Mouse (Mus musculus) limb, embryonic 14.5 days (tissue): ENCODE data around the gene Grk5. TPM values are rescaled to one million over a fixed set of nuclear protein-coding genes. Genes with fewer than 3 reads are reported as not detected.

Source experiments
- ATAC-seq: fragments of 200-750 bp; cut with Nextera tagmentation; 2 replicates; pipeline ENCODE4 v1.8.0; 2017; ENCODE audit warnings: low read depth, moderate number of reproducible peaks, moderate TSS enrichment; ENCODE audit not compliant: low FRiP score
- DNase-seq: peaks from one replicate; pipeline ENCODE4 v3.0.0-alpha.2; 2015; ENCODE audit warnings: low spot score
- H3K27ac ChIP-seq: fragments of 300-500 bp; sonication (generic); replicated peaks from 2 replicates; pipeline ENCODE4 v1.5.1; 2014; ENCODE audit warnings: low read depth, mild to moderate bottlenecking, low read length, moderate library complexity, mixed read lengths
- H3K27me3 ChIP-seq: fragments of 300-500 bp; sonication (generic); 2 replicates; pipeline ENCODE4 v1.6.1; 2014; ENCODE audit warnings: low read length, mixed read lengths; ENCODE audit not compliant: control insufficient read depth, insufficient read depth
- H3K36me3 ChIP-seq: fragments of 300-500 bp; sonication (generic); 2 replicates; pipeline ENCODE4 v1.6.1; 2014; ENCODE audit warnings: mild to moderate bottlenecking, low read length, moderate library complexity, mixed read lengths; ENCODE audit not compliant: control insufficient read depth, insufficient read depth
- H3K4me1 ChIP-seq: fragments of 300-500 bp; sonication (generic); 2 replicates; pipeline ENCODE4 v1.6.1; 2014; ENCODE audit warnings: antibody characterized with exemption, low read length, mixed read lengths; ENCODE audit not compliant: control insufficient read depth, insufficient read depth
- H3K4me2 ChIP-seq: fragments of 300-500 bp; sonication (generic); replicated peaks from 2 replicates; pipeline ENCODE4 v1.6.1; 2014; ENCODE audit warnings: low read depth, mild to moderate bottlenecking, low read length, moderate library complexity; ENCODE audit not compliant: severe bottlenecking
- H3K4me3 ChIP-seq: fragments of 300-500 bp; sonication (generic); replicated peaks from 2 replicates; pipeline ENCODE4 v1.5.1; 2014; ENCODE audit warnings: low read length
- H3K9ac ChIP-seq: fragments of 300-500 bp; sonication (generic); 2 replicates; pipeline ENCODE4 v1.6.1; 2014; ENCODE audit warnings: mild to moderate bottlenecking, low read depth, low read length, moderate library complexity; ENCODE audit not compliant: severe bottlenecking
- H3K9me3 ChIP-seq: fragments of 300-500 bp; sonication (generic); 2 replicates; pipeline ENCODE4 v1.6.1; 2016; ENCODE audit warnings: low read length; ENCODE audit not compliant: control insufficient read depth
- POLR2A ChIP-seq: fragments of 200-500 bp; IDR thresholded peaks from 2 replicates; pipeline ENCODE4 v1.8.0; 2012; ENCODE audit warnings: inconsistent platforms, mild to moderate bottlenecking, moderate library complexity, borderline replicate concordance; ENCODE audit not compliant: insufficient read depth, insufficient read length; ENCODE audit errors: extremely low read depth
- WGBS: fragments of 180-500 bp; shearing (Covaris S2); extraction: QIAGEN DNeasy Blood & Tissue Kit; methylation state at CpG from one replicate; pipeline ENCODE4 v1.1.7; 2014; 5-methylcytosine and 5-hydroxymethylcytosine counted together
- polyA plus RNA-seq, 2 experiments: library from polyadenylated mRNA; depleted of rRNA in 1 of 2; stranded (reverse) in 1 of 2; unstranded in 1 of 2; fragments of >200 nt; fragmentation: Nextera tagmentation in 1 of 2; extraction: Ambion mirVana in 1 of 2; gene quantifications; 2 replicates each; pipeline versions ENCODE4 v1.2.1 to v1.2.3; 2012 to 2014

The Grk5 gene
- polyA plus RNA-seq, 2 experiments: 3.2 to 3.8 TPM

DNA sequence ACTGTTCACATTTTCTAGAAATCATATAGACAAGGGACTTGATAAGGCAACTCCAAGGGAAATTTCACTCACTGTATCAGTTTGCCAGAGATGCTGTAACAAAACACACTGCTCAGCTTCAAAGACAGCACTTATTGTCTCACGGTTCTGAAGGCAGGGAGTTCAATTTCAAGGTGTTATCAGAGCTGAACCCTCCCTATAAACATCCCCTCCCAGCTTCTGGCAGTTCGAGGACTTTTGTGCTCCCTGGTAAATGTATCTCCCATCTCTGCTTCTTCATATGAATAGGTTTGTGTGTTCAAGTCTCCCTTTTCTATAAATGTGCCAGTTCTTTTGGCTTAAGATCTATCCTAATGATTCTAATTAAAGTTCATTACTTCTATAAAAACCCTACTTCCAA, 105.3 kb downstream of the Grk5 start:
- Histone ChIP-seq H3K9ac (no peak overlapping the region), H3K4me2 (no peak overlapping the region), H3K4me3 (no peak overlapping the region), H3K9me3 (no peaks in the 10 kb centered on the region), H3K36me3 (no peaks in the 10 kb centered on the region), H3K27me3 (no peaks in the 10 kb centered on the region), H3K4me1 (no peaks in the 10 kb centered on the region), H3K27ac (no peak overlapping the region)
- TF ChIP-seq POLR2A: no peak
- DNase-seq (no peak), ATAC-seq (no peak)
- WGBS: 73% methylated on average over 2 of the region's 2 CpGs

DNA sequence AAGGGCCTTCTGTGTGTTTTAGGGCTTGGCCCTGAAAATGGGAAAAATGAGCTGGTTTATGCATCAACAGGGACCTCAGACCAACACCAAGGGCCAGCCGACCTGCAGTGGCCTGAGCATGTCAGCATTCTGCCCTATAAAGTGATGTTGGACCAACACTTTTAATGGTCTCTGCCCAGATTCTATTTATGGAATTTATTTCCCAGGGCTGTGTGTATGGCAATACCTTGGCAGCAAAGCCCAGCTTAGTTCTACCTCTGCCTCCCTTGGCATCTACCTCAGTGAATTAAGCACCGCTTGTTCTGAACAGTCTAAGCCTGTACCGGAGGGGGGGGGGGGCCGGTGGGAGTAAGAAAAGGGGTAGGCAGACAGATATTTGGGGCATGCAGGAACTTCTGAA, 108.2 kb downstream of the Grk5 start:
- no peaks in the 10 kb centered on the region for H3K9me3 ChIP-seq
- 71% methylated on average over 4 of the region's 4 CpGs for WGBS
- no peaks in the 10 kb centered on the region for H3K36me3 ChIP-seq
- no peak for ATAC-seq
- no peak overlapping the region for H3K4me3 ChIP-seq
- H3K27me3 ChIP-seq: no peaks in the 10 kb centered on the region
- TF ChIP-seq POLR2A: no peak
- no peaks in the 10 kb centered on the region for H3K4me1 ChIP-seq
- no peak overlapping the region for H3K27ac ChIP-seq
- no peak overlapping the region for H3K9ac ChIP-seq
- DNase-seq: no peak
- H3K4me2 ChIP-seq: no peak overlapping the region

DNA sequence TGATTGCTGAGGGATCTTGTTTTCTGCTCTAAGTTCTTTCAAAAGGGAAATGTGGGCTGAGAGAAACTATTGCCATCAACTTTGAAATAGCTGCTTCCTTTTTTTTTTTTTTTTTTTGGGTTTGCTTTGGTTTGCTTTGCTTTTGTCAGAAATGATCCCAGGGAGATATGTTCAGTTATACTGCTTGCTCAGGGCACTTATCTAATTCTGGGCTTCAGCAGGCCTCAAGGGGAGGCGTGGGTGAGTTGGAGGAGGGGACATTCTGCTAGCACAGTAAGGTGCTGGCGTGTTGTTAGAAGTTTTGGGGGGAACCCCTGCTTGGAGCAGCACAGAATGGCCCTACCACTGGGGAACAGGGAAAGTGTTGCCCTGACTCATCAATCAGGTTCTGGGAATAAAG, 110.1 kb downstream of the Grk5 start:
- no peaks in the 10 kb centered on the region for H3K36me3 ChIP-seq
- no peak overlapping the region for H3K27ac ChIP-seq
- no peak overlapping the region for H3K9ac ChIP-seq
- no peak for DNase-seq
- H3K9me3 ChIP-seq: no peaks in the 10 kb centered on the region
- H3K4me1 ChIP-seq: no peaks in the 10 kb centered on the region
- no peak overlapping the region for H3K4me2 ChIP-seq
- no peak overlapping the region for H3K4me3 ChIP-seq
- ATAC-seq: no peak
- no peaks in the 10 kb centered on the region for H3K27me3 ChIP-seq
- WGBS: 59% methylated on average over 2 of the region's 2 CpGs
- TF ChIP-seq POLR2A: no peak

DNA sequence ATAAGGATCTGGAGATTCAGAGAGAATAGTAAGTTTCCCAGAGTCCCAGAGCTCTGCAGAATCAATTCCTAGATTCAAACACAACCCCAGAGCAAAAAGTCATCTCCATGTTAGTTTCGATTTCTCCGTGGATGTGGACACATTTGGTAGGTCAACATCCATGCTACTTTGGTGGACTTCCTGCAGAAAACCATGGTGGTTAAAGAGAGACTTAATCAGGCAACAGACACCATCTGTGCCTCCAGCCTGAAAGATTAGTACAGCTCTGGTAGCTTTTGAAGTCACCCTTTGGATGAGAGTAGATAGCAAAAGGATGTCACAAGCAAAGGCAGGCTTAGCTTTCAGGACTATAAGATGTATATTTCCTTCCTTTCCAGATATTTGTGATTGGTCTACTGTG, 111.4 kb downstream of the Grk5 start:
- Histone ChIP-seq H3K27ac (no peak overlapping the region), H3K27me3 (no peaks in the 10 kb centered on the region), H3K9ac (no peak overlapping the region), H3K9me3 (no peaks in the 10 kb centered on the region), H3K4me1 (no peaks in the 10 kb centered on the region), H3K36me3 (no peaks in the 10 kb centered on the region), H3K4me2 (no peak overlapping the region), H3K4me3 (no peak overlapping the region)
- no peak for TF ChIP-seq POLR2A
- ATAC-seq: no peak
- 98% methylated on average over 2 of the region's 2 CpGs for WGBS
- DNase-seq: no peak

DNA sequence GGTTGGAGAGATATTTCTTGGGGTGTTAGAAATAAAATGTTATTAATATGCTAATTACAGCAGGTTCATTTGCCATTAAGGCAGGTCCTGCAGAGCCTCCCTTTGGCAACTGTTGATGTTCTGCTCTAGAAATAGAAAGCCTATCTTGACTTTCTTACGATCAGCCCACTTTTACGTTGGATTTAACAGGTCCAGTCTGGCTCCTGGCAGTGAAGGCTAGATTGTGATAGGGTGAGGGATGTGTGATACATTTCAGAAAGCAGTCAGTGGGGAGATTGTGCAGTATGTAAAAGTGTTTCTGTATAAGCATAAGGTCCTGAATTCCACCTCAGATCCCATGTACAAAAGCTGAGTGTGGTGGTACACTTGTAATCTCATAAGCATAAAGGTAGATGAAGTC, 119.7 kb downstream of the Grk5 start:
- no peak overlapping the region for H3K4me3 ChIP-seq
- DNase-seq (no peak), ATAC-seq (no peak)
- WGBS: 74% methylated on average over 2 of the region's 2 CpGs
- TF ChIP-seq POLR2A: no peak
- no peak overlapping the region for H3K9ac ChIP-seq
- no peaks in the 10 kb centered on the region for H3K4me1 ChIP-seq
- H3K9me3 ChIP-seq: no peaks in the 10 kb centered on the region
- H3K36me3 ChIP-seq: no peaks in the 10 kb centered on the region
- no peaks in the 10 kb centered on the region for H3K27me3 ChIP-seq
- H3K4me2 ChIP-seq: no peak overlapping the region
- H3K27ac ChIP-seq: no peak overlapping the region
